Mouse (Mus musculus) midbrain, embryonic 14.5 days (tissue): ENCODE data around the gene Serpina3m. TPM values are rescaled to one million over a fixed set of nuclear protein-coding genes. Genes with fewer than 3 reads are reported as not detected.

Source experiments
- ATAC-seq: fragments of 200-750 bp; cut with Nextera tagmentation; 2 replicates; pipeline ENCODE4 v1.8.0; 2017; ENCODE audit warnings: moderate number of reproducible peaks, moderate library complexity; ENCODE audit not compliant: low FRiP score, low TSS enrichment
- DNase-seq: peaks from one replicate; pipeline ENCODE4 v3.0.0-alpha.2; 2015
- H3K27ac ChIP-seq: fragments of 300-500 bp; sonication (generic); replicated peaks from 2 replicates; pipeline ENCODE4 v1.5.1; 2014; ENCODE audit warnings: mild to moderate bottlenecking, low read depth, low read length, moderate library complexity
- H3K27me3 ChIP-seq: fragments of 300-500 bp; sonication (generic); 2 replicates; pipeline ENCODE4 v1.6.1; 2014; ENCODE audit warnings: low read length, control low read depth, mixed read lengths; ENCODE audit not compliant: control insufficient read depth, insufficient read depth
- H3K36me3 ChIP-seq: fragments of 300-500 bp; sonication (generic); 2 replicates; pipeline ENCODE4 v1.6.1; 2014; ENCODE audit warnings: low read length, control low read depth; ENCODE audit not compliant: control insufficient read depth, insufficient read depth
- H3K4me1 ChIP-seq: fragments of 300-500 bp; sonication (generic); 2 replicates; pipeline ENCODE4 v1.6.1; 2014; ENCODE audit warnings: mild to moderate bottlenecking, antibody characterized with exemption, low read length, control low read depth; ENCODE audit not compliant: control insufficient read depth, insufficient read depth
- H3K4me2 ChIP-seq: fragments of 300-500 bp; sonication (generic); 2 replicates; pipeline ENCODE4 v1.6.1; 2014; ENCODE audit warnings: mild to moderate bottlenecking, low read length, moderate library complexity
- H3K4me3 ChIP-seq: fragments of 300-500 bp; sonication (generic); replicated peaks from 2 replicates; pipeline ENCODE4 v1.5.1; 2014; ENCODE audit warnings: low read depth, low read length
- H3K9ac ChIP-seq: fragments of 300-500 bp; sonication (generic); replicated peaks from 2 replicates; pipeline ENCODE4 v1.6.1; 2014; ENCODE audit warnings: mild to moderate bottlenecking, low read length, moderate library complexity
- H3K9me3 ChIP-seq: fragments of 300-500 bp; sonication (generic); 2 replicates; pipeline ENCODE4 v1.6.1; 2016; ENCODE audit warnings: low read length, control low read depth, mixed read lengths; ENCODE audit not compliant: control insufficient read depth
- WGBS: fragments of 180-500 bp; shearing (Covaris S2); extraction: QIAGEN DNeasy Blood & Tissue Kit; methylation state at CpG from one replicate; pipeline ENCODE4 v1.1.7; 2014; 5-methylcytosine and 5-hydroxymethylcytosine counted together
- polyA plus RNA-seq: library from polyadenylated mRNA; unstranded; fragments of >200 nt; fragmentation: Nextera tagmentation; extraction: Ambion mirVana; gene quantifications from 2 replicates; pipeline ENCODE4 v1.2.1, GENCODE M21; 2014

The Serpina3m gene
- polyA plus RNA-seq, 1 experiment from 2014 or later: not detected

DNA sequence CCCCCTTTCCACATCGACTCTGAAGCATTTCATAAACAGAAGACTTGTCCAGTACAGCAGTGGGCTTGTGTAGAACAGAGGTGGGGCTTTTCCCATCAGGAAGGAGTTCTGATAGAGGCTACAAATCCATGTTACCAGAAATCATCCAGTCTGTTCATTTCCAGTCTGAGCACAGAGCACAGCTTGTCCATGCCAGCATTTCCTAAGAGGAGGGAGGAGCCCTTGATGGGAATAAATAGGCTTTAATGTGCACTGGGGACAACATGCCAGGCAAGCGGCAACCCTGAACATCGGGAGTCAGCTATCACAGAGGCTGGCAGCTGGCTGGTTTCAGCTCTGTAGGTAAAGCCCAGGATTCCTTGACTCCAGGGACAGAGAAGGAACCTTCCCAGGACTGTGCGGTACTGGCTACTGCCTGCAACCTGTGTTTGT is 68.2 kb downstream of the Serpina3m start, which contains the start of gene Serpina3n:
TSS of gene Serpina3n (plus strand) at position 276 of the 432 bp plus-strand sequence.
- Histone ChIP-seq H3K27ac (no peak within 1 kb of the TSS), H3K36me3 (no peaks in the 10 kb centered on the region), H3K9ac (no peak within 1 kb of the TSS), H3K4me1 (no peaks in the 10 kb centered on the region), H3K9me3 (no peaks in the 10 kb centered on the region), H3K27me3 (no peaks in the 10 kb centered on the region), H3K4me2 (no peak within 1 kb of the TSS), H3K4me3 (no peak within 1 kb of the TSS)
- ATAC-seq (no peak), DNase-seq (peak; percentile 4)
- WGBS: 62% methylated on average over 4 of the region's 4 CpGs

DNA sequence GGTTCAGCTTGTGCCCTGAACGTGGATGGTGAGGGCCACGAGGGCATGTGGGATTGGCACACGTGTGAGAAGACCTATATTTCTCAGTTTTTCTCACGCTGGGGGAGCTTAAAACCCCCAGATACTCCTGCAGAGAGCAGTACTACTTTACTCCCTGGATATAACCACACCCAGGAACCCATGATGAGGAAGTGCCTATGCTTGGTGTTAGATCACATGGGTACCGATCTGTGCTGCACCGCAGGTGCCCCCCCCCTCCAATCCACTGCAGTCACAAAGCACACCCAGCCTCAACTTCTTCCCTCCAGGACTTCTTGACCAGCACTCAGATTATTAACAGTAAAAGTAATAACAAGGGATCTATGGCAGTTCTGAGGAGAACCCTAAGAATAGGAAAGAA is 74.2 kb downstream of the Serpina3m start:
- Histone ChIP-seq H3K27me3 (no peaks in the 10 kb centered on the region), H3K4me1 (no peaks in the 10 kb centered on the region), H3K9me3 (no peaks in the 10 kb centered on the region), H3K36me3 (no peaks in the 10 kb centered on the region), H3K4me3 (no peak overlapping the region), H3K27ac (no peak overlapping the region), H3K4me2 (no peak overlapping the region), H3K9ac (no peak overlapping the region)
- DNase-seq (no peak), ATAC-seq (no peak)
- 90% methylated on average over 6 of the region's 6 CpGs for WGBS

DNA sequence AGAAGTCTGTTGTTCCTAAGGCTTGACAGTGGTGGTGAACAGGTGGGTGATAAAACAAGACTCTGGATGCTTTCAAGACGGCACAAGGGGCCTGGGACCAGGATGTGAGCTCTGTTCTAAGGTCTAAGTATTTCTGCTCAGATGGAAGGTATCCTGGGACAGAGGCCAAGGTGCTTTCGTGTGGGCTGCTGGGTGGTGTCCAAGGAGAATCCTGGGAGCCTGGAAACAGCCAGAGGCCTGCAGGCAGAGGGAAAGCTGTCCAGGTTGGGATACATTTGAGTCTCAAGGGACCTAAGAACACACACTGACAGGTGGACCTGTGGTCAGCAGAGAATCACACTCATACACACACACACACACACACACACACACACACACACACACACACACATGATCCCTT is 76.3 kb downstream of the Serpina3m start:
- Histone ChIP-seq H3K4me1 (no peaks in the 10 kb centered on the region), H3K27ac (no peak overlapping the region), H3K4me2 (no peak overlapping the region), H3K9me3 (no peaks in the 10 kb centered on the region), H3K27me3 (no peaks in the 10 kb centered on the region), H3K36me3 (no peaks in the 10 kb centered on the region), H3K9ac (no peak overlapping the region), H3K4me3 (no peak overlapping the region)
- DNase-seq (no peak), ATAC-seq (no peak)
- 60% methylated on average over 2 of the region's 2 CpGs for whole genome bisulfite sequencing

DNA sequence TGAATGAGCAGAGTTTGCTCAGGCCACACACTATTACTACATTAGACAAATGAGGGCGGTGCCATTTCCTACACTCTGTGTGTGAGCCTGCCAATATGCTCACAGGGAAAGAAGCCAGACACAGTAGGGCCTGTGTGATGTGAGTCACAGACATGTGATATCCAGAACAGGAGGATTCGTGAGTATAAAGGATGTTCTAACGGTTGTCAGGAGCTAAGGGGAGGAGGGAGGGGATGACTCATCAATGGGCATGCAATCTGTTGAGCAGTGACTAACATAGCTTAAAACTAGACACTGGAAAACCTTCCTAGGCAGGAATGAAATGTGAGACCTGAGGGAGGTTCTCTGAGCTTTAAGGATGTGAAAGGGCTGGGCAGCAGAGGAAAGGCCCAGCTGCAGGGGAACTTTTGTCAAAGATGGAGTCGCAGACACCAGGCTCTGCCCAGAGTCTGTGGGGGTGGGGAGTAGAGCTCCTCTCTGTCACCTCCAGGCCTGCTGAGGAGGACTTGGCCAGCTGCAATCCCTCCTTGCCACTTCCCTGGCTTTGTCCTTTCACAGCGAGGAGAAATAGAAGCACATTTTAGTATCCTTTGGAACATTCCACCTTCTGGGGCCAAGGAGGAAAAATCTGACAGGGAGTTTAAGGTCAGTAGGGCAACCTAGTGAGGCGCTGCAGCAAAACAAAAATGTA is 77.5 kb downstream of the Serpina3m start:
- Histone ChIP-seq H3K4me3 (no peak overlapping the region), H3K9ac (no peak overlapping the region), H3K36me3 (no peaks in the 10 kb centered on the region), H3K4me1 (no peaks in the 10 kb centered on the region), H3K4me2 (no peak overlapping the region), H3K9me3 (no peaks in the 10 kb centered on the region), H3K27ac (no peak overlapping the region), H3K27me3 (no peaks in the 10 kb centered on the region)
- DNase-seq (no peak), ATAC-seq (no peak)
- 60% methylated on average over 6 of the region's 6 CpGs for WGBS

DNA sequence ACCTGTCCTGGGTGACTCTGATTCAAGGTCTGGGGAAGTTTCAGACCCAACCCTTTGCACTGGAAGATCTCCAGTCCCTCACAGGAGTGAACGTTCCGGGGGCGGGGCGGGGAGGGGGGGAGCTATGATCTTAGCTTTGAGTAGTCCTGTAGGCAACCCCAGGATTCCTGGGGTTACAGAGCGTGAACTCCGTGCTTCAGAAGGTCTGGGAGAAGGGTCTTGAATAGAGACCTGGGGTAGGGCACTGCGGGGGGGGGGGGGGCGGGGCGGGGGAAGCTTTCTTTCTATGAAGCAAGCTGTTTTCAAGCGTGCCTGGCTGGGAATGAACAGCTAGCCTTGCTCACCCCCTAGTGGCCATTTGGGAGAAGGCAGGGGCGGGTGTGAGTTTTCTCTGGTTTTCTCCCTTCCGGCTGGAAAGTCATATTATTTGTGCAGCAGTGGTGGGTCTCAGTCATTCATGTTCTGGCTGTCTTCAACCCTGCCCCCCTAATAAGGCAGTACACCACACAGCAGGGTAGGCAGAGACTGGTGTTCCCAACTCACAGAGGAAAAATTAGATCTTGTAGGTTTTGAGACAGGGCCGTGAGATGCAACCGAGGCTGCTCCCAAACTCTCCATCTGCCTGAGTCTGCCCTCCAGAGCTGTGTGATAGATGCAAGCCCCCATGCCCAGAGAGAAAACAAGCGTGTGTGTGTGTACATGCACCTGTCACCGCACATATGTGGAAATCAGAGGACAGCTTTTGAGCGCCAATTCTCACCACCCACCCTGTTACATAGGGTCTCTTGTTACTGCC is 80.3 kb downstream of the Serpina3m start:
- H3K9ac ChIP-seq: no peak overlapping the region
- peak; percentile 74 for ATAC-seq

DNA sequence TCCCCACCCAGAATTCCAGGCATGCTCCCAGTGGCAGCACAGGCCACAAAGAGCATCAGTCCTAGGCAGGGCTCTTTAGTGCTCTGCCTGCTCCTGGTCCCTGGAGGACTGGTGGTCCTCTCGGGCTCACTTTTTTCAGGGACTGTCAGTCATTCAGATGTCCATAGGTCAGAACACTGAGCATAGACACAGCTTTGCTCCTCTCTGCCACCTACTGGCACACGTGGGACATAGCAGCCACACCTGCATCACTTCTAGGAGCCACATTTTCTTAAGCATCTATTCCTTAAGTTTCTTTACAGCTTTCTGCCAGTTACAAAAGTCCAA is 80.8 kb downstream of the Serpina3m start:
- H3K4me3 ChIP-seq: no peak overlapping the region
- no peak overlapping the region for H3K4me2 ChIP-seq
- peak; percentile 55 for DNase-seq
- peak; percentile 9; the same call in 1 of the 2 replicates for ATAC-seq
- H3K9ac ChIP-seq: no peak overlapping the region
- no peaks in the 10 kb centered on the region for H3K27me3 ChIP-seq
- WGBS: 6% methylated on average over 2 of the region's 2 CpGs
- no peaks in the 10 kb centered on the region for H3K4me1 ChIP-seq
- no peaks in the 10 kb centered on the region for H3K9me3 ChIP-seq
- H3K27ac ChIP-seq: no peak overlapping the region
- H3K36me3 ChIP-seq: no peaks in the 10 kb centered on the region

More for the DNA sequence above, 80.3 kb downstream of the Serpina3m start:
- WGBS: 20% methylated on average over 15 of the region's 17 CpGs
- H3K27me3 ChIP-seq: no peaks in the 10 kb centered on the region
- H3K4me3 ChIP-seq: peak overlapping the region; percentile 5; the same call in 1 of the 2 replicates
- peak overlapping the region; percentile 52 for H3K4me2 ChIP-seq
- no peaks in the 10 kb centered on the region for H3K4me1 ChIP-seq
- no peaks in the 10 kb centered on the region for H3K9me3 ChIP-seq
- H3K36me3 ChIP-seq: no peaks in the 10 kb centered on the region
- no peak overlapping the region for H3K27ac ChIP-seq
- DNase-seq: peak; percentile 92

DNA sequence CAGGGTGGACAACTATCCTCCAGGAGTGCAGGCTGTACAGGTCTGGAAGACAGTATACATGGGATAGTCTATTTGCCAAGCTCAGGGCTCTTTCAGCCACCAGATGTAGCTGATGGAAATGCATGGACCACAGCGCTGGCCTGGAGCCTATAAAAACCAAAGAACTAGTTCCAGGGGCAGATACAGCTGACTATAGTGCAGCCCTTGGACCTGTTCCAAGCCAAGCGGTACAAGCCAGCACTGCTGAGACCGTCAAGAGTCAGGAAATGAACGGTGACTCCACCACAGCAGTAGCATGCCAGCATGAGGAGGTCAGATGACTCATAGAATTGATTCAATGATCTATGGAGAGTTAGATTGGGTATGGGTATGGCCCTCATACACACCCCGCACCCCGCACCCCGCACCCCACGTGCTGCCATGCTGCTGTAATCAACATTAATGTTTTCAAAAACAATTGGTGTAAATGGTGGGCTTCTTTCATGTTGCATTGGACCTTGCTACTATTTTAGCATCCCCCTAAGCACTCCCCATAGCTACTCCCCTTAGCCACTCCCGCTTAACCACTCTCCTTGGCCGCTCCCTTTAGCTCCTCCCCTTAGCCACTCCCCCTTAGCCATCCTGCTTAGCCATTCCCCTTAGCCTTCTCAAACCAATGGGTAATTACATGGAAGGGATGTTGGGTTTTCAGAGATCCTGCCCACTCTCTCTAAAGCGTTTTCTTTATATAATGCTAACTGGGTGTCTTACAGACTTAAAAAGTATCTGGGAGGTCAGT is 84.5 kb downstream of the Serpina3m start:
- 81% methylated on average over 11 of the region's 11 CpGs for WGBS
- Histone ChIP-seq H3K27me3 (no peaks in the 10 kb centered on the region), H3K9me3 (no peaks in the 10 kb centered on the region), H3K4me2 (no peak overlapping the region), H3K4me3 (no peak overlapping the region), H3K9ac (no peak overlapping the region), H3K36me3 (no peaks in the 10 kb centered on the region), H3K27ac (no peak overlapping the region), H3K4me1 (no peaks in the 10 kb centered on the region)
- ATAC-seq (no peak), DNase-seq (no peak)

DNA sequence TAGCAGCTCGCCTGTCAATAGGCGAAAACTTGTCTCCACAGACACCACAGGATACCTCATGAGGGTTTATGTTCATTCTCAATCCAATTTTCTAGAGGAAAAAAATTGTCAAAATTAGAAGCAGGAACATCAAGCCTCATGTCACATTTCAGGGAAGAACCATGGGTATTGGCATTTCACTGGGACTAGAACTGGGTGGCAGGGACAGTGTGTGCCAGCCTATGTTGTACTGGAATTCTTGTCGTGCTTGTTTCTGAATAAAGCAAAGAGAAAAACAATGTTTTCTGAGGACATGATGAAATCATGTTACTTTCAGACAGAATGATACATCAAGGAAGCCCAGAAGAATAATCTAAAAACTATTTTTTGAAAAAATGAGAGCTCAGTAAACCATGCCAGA is 87.3 kb downstream of the Serpina3m start:
- H3K9me3 ChIP-seq: no peaks in the 10 kb centered on the region
- H3K4me2 ChIP-seq: no peak overlapping the region
- no peaks in the 10 kb centered on the region for H3K36me3 ChIP-seq
- H3K27ac ChIP-seq: no peak overlapping the region
- DNase-seq (no peak), ATAC-seq (no peak)
- no peak overlapping the region for H3K4me3 ChIP-seq
- no peaks in the 10 kb centered on the region for H3K4me1 ChIP-seq
- no peak overlapping the region for H3K9ac ChIP-seq
- no peaks in the 10 kb centered on the region for H3K27me3 ChIP-seq
- WGBS: 78% methylated on average over 3 of the region's 3 CpGs
